Mouse (Mus musculus) cerebellum, postnatal 14 days (tissue): ENCODE data around the gene Pole4.
"Not testable (repeated sequence)": the region's sequence is repeated elsewhere in the genome, so short reads cannot be mapped to it uniquely, and the experiment has no call there.

Experiments used
- DNase-seq, 2 experiments: peaks; one replicate each; pipeline ENCODE4 v3.0.0; 2021; ENCODE audit warnings: mixed read lengths in 2 of 2

Gene Pole4

DNA sequence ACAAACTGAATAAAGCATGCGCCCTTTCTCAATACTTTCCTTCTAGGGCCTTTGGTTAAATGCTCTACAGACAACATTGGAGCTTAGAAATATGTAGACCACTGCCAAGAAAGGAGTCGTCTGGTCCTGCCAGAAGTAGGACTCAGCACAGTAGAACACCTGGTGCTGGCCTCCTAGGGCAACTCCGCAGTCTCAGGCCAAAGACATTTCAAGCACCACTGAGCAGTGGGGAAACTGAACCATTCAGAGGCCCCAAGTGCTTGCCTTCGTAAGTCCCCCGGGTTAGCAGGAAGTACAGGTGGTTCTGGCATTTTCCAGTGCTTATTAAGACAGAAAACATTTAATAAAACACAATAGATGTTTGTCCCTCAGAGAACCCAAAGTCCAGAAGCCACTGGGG, 9.7 kb upstream of the Pole4 start:
- DNase-seq = no peak

DNA sequence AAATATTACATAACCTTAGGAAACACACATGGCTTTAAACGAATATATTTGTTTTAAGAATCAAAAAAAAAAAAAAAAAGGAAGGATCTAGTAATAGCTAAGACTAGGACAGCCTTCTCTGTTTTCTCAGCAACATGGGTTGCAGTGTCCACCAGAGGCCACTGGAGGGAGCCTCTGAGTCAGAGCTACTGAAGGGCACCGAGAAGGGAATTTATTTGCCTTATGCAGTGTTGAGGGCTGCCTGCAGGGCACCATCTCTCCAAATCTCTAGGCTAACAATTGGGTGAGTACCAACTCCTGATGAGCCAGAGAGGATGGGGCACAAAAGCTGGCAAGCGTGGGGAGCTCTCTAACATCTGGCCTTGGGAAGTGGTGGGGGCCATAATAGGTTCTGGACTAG, 9.1 kb upstream of the Pole4 start:
- peak; percentile 87 to 92 for DNase-seq

GRCm38 (mm10) chr6:82707742-82708141, 2.6 kb upstream of the Pole4 start:
- no peak for DNase-seq

- DNase-seq = peak; percentile 40 to 43
These were observed 2.1 kb upstream of the Pole4 start for GRCm38 (mm10) chr6:82707241-82707640.

GRCm38 (mm10) chr6:82703710-82704109, 1.5 kb downstream of the Pole4 start:
- DNase-seq = no peak

- peak; percentile 95 to 98 for DNase-seq
These were observed 2.6 kb downstream of the Pole4 start for GRCm38 (mm10) chr6:82702593-82703017.

GRCm38 (mm10) chr6:82701296-82701695, 3.9 kb downstream of the Pole4 start:
- no peak for DNase-seq

DNA sequence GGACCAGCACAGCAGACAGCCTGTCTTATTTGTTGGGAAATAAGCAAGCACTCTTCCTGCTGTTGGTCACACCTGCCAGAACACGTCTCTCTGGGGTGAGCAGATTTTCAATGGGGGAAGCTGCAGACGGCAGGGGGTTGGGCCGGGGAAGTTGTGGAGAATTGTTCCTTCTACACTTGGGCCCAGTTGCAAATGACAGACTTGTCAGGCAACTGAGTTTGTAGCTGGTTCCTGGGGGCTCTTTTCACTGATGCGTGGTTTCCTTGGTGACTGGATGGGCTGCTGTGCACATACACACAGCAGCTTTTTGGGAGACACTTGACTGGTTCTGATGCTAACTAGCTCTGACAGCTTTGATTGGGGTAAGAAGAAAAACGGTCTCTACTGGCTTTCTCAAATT, 5.3 kb downstream of the Pole4 start:
- DNase-seq = no peak

DNA sequence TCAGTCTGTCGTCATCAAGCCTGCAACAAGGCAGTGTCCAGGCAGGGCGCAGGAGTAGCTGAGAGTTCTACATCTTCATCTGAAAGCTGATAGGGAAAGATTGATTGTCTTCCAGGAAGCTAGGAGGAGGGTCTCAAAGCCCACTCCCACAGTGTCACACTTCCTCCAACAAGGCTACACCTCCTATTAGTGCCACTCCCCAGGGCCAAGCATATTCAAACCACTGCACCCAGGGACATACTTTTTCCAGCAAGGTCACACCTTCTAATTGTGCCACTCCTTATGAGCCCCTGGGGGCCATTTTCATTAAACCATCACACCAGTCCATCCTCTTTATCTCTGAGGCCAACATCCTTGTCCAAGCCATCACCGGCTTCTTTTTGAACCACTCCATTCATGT, 8.4 kb downstream of the Pole4 start:
- DNase-seq = no peak

DNA sequence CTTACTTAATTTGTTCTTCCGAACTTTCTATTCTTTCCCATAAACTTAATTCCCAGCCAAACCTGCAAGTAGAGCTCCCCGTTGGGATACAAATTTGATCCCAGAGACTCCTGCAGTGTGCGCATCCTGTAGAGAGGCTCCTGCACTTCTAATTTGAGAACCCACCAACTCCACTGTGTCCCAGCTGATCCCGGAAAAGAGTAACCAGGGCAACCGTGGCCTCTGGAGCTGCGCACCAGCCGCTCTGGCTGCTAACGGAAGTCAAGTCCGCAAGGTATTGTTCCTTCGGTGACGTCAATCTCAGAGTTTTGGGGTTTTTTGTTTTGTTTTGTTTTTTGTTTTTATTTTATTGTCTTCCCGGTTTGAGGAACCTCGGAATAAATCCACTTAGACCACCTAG, 10.5 kb downstream of the Pole4 start:
- no peak for DNase-seq

DNA sequence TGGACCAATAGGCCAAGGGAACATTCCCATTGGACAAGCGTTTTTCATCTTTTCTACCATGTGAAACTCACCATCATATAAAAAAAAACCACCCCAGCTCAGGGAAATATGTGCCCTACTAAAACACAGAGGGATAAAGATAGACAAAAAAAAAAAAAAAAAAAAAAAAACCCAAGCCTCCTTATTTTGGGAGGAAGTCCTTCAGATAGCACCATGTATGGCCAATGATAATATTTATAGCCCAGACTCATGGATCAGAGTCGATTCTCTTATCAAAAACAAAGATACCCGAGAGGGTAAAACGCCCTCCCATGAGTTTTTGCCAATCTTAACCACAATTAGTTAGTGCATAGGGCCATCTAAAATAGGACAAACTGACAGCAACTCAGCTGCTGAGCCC, 15.7 kb downstream of the Pole4 start:
- no peak for DNase-seq

GRCm38 (mm10) chr6:82688586-82688985, 16.6 kb downstream of the Pole4 start:
- DNase-seq = not testable (repeated sequence)

GRCm38 (mm10) chr6:82684136-82684535, 21.0 kb downstream of the Pole4 start:
- DNase-seq = no peak

GRCm38 (mm10) chr6:82679286-82679685, 25.9 kb downstream of the Pole4 start:
- not testable (repeated sequence) for DNase-seq

GRCm38 (mm10) chr6:82677629-82678028, 27.5 kb downstream of the Pole4 start:
- DNase-seq = not testable (repeated sequence)

DNA sequence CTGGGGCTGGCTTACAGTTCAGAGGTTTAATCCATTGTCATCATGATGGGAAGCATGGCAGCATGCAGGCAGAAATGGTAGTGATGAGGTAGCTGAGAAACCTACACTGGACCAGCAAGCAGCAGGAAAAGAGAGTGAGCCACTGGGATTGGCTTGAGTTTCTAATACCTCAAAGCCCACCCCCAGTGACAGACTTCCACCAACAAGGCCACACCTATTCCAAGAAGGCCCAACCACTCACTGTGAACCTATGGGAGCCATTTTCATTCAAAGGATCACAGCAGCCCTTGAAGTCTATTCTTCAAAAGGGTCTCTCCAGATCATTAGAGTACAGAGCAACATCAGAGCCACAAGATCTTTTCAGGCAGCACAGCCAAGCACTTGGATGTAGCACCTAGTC, 38.7 kb downstream of the Pole4 start:
- no peak for DNase-seq

DNA sequence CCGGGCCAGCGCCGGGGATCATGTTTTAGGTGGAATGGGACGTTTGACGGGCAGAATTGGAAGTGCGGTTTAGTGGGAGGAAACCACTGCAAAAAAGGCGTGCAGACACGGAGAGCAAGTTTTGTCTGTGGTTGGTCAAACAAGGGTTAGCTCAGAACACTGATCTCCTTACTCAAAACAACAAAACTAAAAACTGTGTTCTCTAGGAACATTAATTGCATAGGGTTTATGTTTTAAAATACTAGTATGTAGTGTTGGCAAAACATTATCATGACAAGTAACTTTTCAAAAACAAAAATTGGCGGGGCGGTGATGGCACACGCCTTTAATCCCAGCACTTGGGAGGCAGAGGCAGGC, 52.0 kb downstream of the Pole4 start:
- no peak for DNase-seq

GRCm38 (mm10) chr6:82652521-82653168, 52.5 kb downstream of the Pole4 start:
- peak; percentile 93 to 94 for DNase-seq

GRCm38 (mm10) chr6:82649096-82649495, 56.1 kb downstream of the Pole4 start:
- peak in 1 of 2 experiments; percentile 7 for DNase-seq

GRCm38 (mm10) chr6:82647940-82648655, 57.1 kb downstream of the Pole4 start:
- DNase-seq = no peak

DNA sequence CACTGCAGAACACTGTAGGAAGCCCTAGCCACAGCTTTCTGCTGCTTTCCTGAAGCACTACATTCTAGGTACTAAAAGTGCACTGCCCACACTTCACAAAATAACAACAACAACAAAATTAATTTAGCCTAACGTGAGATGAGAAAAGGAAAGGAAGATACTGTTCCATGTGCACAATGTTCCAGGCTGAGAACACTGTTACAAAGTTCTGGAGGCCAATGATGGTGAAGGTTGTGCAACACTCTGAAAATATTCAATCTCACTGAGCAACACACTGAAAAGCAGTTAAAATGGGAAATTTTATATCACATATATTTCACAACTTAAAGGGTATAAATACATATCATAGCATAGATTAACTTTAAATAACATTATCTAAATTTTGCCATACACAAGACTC, 58.2 kb downstream of the Pole4 start:
- no peak for DNase-seq

GRCm38 (mm10) chr6:82640046-82640445, 65.1 kb downstream of the Pole4 start:
- no peak for DNase-seq

- DNase-seq = not testable (repeated sequence)
These were observed 79.8 kb downstream of the Pole4 start for GRCm38 (mm10) chr6:82625331-82625730.

GRCm38 (mm10) chr6:82613201-82613600, 92.0 kb downstream of the Pole4 start:
- peak in 1 of 2 experiments; percentile 11 for DNase-seq

DNA sequence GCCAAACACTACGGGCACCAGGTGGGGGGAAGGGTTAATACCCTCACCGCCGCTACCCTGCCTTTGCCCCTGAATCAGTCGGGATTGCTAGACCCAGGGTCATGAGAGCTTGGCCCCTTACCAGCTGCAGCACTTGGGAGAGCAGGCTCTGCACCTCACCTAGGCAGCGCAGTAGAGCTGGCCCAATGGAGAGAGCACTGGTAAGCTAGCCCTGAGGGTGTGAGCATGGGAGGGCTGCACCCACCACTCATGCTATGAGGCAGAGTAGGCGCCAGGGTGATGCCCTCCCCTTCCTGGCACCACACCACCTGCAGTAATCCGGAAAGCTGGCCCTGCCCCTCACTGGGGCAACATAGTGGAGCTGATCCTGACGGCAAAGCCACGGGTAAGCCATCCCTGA, 94.1 kb downstream of the Pole4 start:
- DNase-seq = no peak
